Mouse (Mus musculus) liver, embryonic 16.5 days (tissue): Measurements from ENCODE around the gene Scpep1. TPM values are rescaled to one million over a fixed set of nuclear protein-coding genes. Genes with fewer than 3 reads are reported as not detected.
A peak's percentile ranks its signal among the peaks of the same experiment; 100 is the strongest.
"Not testable (repeated sequence)": the region's sequence is repeated elsewhere in the genome, so short reads cannot be mapped to it uniquely, and the experiment has no call there.

ENCODE experiments used
- ATAC-seq: fragments of 200-750 bp; cut with Nextera tagmentation; 2 replicates; pipeline ENCODE4 v1.8.0; 2017; ENCODE audit warnings: low read depth, mild to moderate bottlenecking, moderate number of reproducible peaks, moderate library complexity
- H3K27ac ChIP-seq: fragments of 300-500 bp; sonication (generic); 2 replicates; pipeline ENCODE4 v1.5.1; 2014; ENCODE audit warnings: mild to moderate bottlenecking, low read length
- H3K27me3 ChIP-seq: fragments of 300-500 bp; sonication (generic); 2 replicates; pipeline ENCODE4 v1.6.1; 2014; ENCODE audit warnings: low read depth, low read length, mixed read lengths; ENCODE audit not compliant: control insufficient read depth, insufficient read depth
- H3K36me3 ChIP-seq: fragments of 300-500 bp; sonication (generic); 2 replicates; pipeline ENCODE4 v1.6.1; 2014; ENCODE audit warnings: mild to moderate bottlenecking; ENCODE audit not compliant: control insufficient read depth, insufficient read depth
- H3K4me1 ChIP-seq: fragments of 300-500 bp; sonication (generic); 2 replicates; pipeline ENCODE4 v1.6.1; 2014; ENCODE audit warnings: low read depth, low read length, mixed read lengths; ENCODE audit not compliant: control insufficient read depth
- H3K4me2 ChIP-seq: fragments of 300-500 bp; sonication (generic); 2 replicates; pipeline ENCODE4 v1.6.1; 2014; ENCODE audit warnings: low read depth, low read length, mixed read lengths
- H3K4me3 ChIP-seq: fragments of 300-500 bp; sonication (generic); 2 replicates; pipeline ENCODE4 v1.5.1; 2014; ENCODE audit warnings: low read depth, mild to moderate bottlenecking, low read length
- H3K9ac ChIP-seq: fragments of 300-500 bp; sonication (generic); 2 replicates; pipeline ENCODE4 v1.6.1; 2014; ENCODE audit warnings: low read depth, low read length
- H3K9me3 ChIP-seq: fragments of 300-500 bp; sonication (generic); replicated peaks from 2 replicates; pipeline ENCODE4 v1.6.1; 2016; ENCODE audit warnings: low read length; ENCODE audit not compliant: control insufficient read depth
- WGBS: fragments of 180-500 bp; shearing (Covaris S2); extraction: QIAGEN DNeasy Blood & Tissue Kit; methylation state at CpG from one replicate; pipeline ENCODE4 v1.1.7; 2014; ENCODE audit not compliant: insufficient replicate concordance; 5-methylcytosine and 5-hydroxymethylcytosine counted together
- polyA plus RNA-seq: library from polyadenylated mRNA; unstranded; fragments of >200 nt; fragmentation: Nextera tagmentation; extraction: Ambion mirVana; gene quantifications from 2 replicates; pipeline ENCODE4 v1.2.1, GENCODE M21; 2015

Gene Scpep1
- polyA plus RNA-seq, 1 experiment from 2014 or later = 47.5 TPM

DNA sequence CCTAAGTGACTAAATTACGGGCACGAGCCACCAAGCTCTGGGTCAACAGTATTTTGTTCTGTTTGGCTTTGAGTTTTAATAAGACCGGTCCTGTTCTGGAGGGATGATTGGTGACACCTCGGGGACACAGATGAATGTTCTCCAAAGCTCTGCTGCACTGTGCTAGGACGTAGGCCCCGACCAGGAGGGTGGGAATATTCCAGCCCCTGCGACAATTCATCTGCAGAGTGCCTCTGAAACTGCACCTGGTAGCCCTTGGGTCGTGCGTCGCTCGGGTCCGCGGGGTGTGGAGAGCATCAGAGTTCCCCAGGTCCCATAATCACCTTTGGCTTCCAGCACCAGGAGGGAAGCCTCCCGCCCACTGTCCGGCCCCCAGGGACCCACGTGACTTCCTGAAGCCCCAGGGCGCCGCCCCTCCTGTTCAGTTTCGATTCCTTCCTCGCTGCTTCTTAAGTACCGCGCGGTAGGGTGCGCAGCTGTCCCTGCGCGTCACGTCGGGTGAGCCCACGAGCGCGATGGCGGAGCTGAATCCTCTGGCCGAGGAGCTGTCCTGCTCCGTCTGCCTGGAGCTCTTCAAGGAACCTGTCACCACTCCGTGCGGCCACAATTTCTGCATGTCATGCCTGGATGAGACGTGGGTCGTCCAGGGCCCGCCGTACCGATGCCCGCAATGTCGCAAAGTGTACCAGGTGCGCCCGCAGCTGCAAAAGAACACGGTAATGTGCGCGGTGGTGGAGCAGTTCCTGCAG, 43.9 kb upstream of the Scpep1 start, which contains the start of gene Trim25:
TSS of gene Trim25 (plus strand) at position 403 of the 749 bp plus-strand sequence.
- peak within 1 kb of the TSS; percentile 87 for H3K27ac ChIP-seq
- ATAC-seq = peak; percentile 94
- no peaks in the 10 kb centered on the region for H3K27me3 ChIP-seq
- no peaks in the 10 kb centered on the region for H3K36me3 ChIP-seq
- H3K9me3 ChIP-seq = no peaks in the 10 kb centered on the region
- peaks cover 33% of the 10 kb centered on the region for H3K4me1 ChIP-seq
- WGBS = under 1% methylated on average over 48 of the region's 48 CpGs
- peak within 1 kb of the TSS; percentile 92 for H3K4me2 ChIP-seq
- peak within 1 kb of the TSS; percentile 92 for H3K9ac ChIP-seq
- H3K4me3 ChIP-seq = peak within 1 kb of the TSS; percentile 88

DNA sequence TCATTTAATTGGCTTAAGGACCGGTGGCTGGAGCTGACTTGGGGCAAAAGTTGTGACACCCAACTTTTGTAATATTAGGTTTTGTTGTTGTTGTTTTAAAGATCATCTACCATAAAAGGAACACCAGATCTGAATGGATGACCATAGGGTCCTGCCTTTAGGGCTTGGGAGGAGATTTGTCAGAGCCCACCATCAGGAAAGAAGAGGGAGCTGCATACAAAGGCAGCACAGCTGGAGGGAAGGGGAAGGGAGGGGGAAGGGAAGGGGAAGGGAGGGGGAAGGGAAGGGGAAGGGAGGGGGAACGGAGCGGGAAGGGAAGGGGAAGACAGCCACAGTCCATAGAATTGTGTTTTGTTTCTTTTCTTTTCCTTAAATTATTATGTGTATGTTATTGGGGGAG, 43.1 kb upstream of the Scpep1 start:
- 22% methylated on average over 3 of the region's 3 CpGs for WGBS

DNA sequence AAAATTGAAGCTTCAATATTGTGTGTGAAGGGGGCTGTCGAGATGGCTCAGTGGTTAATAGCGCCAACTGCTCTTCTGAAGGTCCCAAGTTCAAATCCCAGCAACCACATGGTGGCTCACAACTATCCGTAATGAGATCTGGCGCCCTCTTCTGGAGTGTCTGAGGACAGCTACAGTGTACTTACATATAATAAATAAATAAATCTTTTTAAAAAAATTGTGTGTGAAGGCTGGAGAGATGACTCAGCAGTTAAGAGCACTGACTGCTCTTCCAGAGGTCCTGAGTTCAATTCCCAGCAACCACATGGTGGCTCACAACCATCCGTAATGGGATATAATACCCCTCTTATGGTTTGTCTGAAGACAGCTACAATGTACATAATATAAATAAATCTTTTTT, 42.1 kb upstream of the Scpep1 start:
- H3K4me3 ChIP-seq, ATAC-seq, H3K4me2 ChIP-seq, H3K9me3 ChIP-seq, H3K27ac ChIP-seq, H3K27me3 ChIP-seq, H3K36me3 ChIP-seq, H3K9ac ChIP-seq: not testable (repeated sequence)
- peaks cover 22% of the 10 kb centered on the region for H3K4me1 ChIP-seq
- 55% methylated on average over 5 of the region's 5 CpGs for WGBS

More for the DNA sequence above, 43.1 kb upstream of the Scpep1 start:
- no peaks in the 10 kb centered on the region for H3K27me3 ChIP-seq
- H3K27ac ChIP-seq = peak overlapping the region; percentile 77
- no peaks in the 10 kb centered on the region for H3K36me3 ChIP-seq
- ATAC-seq = no peak
- peak overlapping the region; percentile 88 for H3K4me3 ChIP-seq
- peak overlapping the region; percentile 92 for H3K4me2 ChIP-seq
- H3K9me3 ChIP-seq = no peaks in the 10 kb centered on the region
- H3K4me1 ChIP-seq = peaks cover 27% of the 10 kb centered on the region
- no peak overlapping the region for H3K9ac ChIP-seq

DNA sequence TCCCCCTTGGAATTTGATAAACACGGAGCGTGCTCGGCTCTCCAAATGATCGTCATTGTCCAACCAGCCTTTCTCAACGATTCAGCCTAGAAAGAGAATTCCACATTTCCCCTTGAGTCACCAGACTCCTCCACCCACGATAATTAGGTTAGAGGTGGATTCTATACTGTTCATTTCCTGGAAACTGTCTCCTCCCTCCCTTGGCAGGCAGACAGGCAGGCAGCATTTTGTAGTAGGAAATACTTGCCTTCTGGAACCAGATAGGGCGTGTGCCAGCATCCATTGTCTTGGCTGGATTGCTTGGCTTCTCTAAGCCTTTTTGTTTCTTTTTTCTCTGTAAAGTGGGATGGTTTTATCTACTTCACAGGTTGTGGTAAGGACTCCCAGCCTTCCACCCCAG, 41.2 kb upstream of the Scpep1 start:
- no peak for ATAC-seq
- H3K27ac ChIP-seq = no peak overlapping the region
- H3K36me3 ChIP-seq = no peaks in the 10 kb centered on the region
- 45% methylated on average over 7 of the region's 7 CpGs for WGBS
- H3K9ac ChIP-seq = no peak overlapping the region
- H3K27me3 ChIP-seq = no peaks in the 10 kb centered on the region
- no peaks in the 10 kb centered on the region for H3K9me3 ChIP-seq
- no peak overlapping the region for H3K4me3 ChIP-seq
- peaks cover 17% of the 10 kb centered on the region for H3K4me1 ChIP-seq
- no peak overlapping the region for H3K4me2 ChIP-seq

DNA sequence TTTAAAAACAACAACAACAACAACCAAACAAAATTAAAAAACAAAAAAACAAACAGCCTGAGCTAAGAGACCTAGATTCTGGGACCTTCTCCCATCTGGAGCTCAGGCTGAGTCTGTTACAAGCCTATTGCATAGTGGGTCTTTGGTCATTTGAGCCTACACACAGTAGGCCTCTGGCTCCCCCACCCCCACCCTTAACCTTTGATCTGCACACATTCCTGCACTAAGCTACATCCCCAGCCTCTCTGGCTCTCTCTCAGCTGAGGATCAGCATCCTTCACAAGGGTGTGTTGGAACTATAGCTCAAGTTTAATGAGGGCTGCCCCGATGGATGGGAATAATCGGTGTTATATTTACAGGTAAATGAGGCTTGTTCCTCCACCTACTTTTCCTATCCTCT, 40.4 kb upstream of the Scpep1 start:
- Histone ChIP-seq H3K4me3 (no peak overlapping the region), H3K27me3 (no peaks in the 10 kb centered on the region), H3K4me2 (no peak overlapping the region), H3K4me1 (peaks cover 11% of the 10 kb centered on the region), H3K9ac (no peak overlapping the region), H3K36me3 (no peaks in the 10 kb centered on the region), H3K27ac (no peak overlapping the region), H3K9me3 (no peaks in the 10 kb centered on the region)
- 82% methylated on average over 2 of the region's 2 CpGs for WGBS
- ATAC-seq = no peak

DNA sequence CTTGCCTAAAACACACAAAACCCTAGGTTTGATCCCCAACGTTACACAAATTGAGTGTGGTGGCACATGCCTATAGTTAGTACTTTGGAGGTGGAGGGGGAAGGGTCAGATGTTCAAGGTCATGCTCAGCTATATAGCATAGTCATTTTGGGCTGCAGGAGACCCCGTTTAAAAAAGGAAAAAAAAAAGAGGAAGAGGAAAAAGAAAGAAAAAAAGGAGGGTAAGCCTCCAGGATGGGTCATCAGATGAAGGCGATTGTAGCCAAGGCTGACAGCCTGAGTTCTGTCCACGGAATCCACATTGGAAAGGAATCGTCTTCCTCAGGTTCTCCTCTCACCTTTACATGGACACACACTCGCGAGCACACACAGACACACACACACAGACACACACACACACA, 39.2 kb upstream of the Scpep1 start:
- 56% methylated on average over 7 of the region's 7 CpGs for WGBS
- H3K4me3 ChIP-seq = no peak overlapping the region
- H3K9me3 ChIP-seq = no peaks in the 10 kb centered on the region
- H3K27ac ChIP-seq = no peak overlapping the region
- no peaks in the 10 kb centered on the region for H3K27me3 ChIP-seq
- no peak overlapping the region for H3K4me2 ChIP-seq
- H3K4me1 ChIP-seq = peaks cover 9% of the 10 kb centered on the region
- H3K36me3 ChIP-seq = no peaks in the 10 kb centered on the region
- no peak for ATAC-seq
- no peak overlapping the region for H3K9ac ChIP-seq

DNA sequence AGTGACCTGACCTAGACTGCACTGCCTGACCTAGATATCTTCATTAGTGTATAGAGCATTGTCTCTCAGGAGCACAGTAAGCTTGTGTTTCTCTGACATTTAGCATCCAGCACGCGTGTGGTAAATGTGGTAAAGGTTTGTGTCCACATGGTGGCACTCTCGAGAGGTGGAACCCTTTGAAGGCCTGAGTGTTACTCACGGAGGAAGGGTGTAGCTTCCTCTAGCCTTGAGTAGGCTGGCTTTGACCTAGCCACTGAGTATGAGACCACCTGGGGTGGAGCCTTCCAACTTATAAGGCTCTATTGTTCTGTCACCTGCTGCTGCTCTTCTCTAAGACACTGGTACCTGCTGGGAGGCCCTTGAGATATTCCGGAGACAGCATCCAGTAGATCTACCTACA, 38.4 kb upstream of the Scpep1 start:
- peak; percentile 35; the same call in 1 of the 2 replicates for ATAC-seq
- 14% methylated on average over 5 of the region's 5 CpGs for WGBS
- H3K4me3 ChIP-seq = no peak overlapping the region
- H3K4me2 ChIP-seq = no peak overlapping the region
- H3K27me3 ChIP-seq = no peaks in the 10 kb centered on the region
- no peaks in the 10 kb centered on the region for H3K9me3 ChIP-seq
- peaks cover 5% of the 10 kb centered on the region for H3K4me1 ChIP-seq
- H3K27ac ChIP-seq = no peak overlapping the region
- H3K36me3 ChIP-seq = no peaks in the 10 kb centered on the region
- H3K9ac ChIP-seq = no peak overlapping the region

DNA sequence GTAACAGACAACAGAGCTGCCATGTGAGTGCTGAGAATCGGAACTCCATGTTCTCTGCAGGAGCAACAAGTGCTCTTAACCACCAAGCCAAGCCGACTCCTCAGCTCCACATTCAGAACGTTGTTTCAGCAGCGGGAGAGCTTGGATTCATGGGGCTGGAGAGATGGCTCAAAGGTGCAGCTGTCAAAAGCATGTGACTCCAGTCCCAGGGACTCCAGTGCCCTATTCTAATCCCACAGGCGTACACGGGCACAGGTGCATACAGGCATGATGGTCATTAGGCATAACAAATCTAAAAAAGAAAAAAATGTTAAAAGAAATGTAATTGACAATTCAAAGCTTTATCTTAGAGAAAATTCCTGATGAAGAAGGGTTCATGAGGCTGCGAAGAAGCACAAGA, 37.9 kb upstream of the Scpep1 start:
- no peak overlapping the region for H3K9ac ChIP-seq
- H3K9me3 ChIP-seq = no peaks in the 10 kb centered on the region
- H3K4me1 ChIP-seq = peaks cover 2% of the 10 kb centered on the region
- H3K27me3 ChIP-seq = no peaks in the 10 kb centered on the region
- 47% methylated on average over 7 of the region's 7 CpGs for WGBS
- H3K36me3 ChIP-seq = no peaks in the 10 kb centered on the region
- no peak for ATAC-seq
- no peak overlapping the region for H3K4me2 ChIP-seq
- no peak overlapping the region for H3K4me3 ChIP-seq
- H3K27ac ChIP-seq = no peak overlapping the region

DNA sequence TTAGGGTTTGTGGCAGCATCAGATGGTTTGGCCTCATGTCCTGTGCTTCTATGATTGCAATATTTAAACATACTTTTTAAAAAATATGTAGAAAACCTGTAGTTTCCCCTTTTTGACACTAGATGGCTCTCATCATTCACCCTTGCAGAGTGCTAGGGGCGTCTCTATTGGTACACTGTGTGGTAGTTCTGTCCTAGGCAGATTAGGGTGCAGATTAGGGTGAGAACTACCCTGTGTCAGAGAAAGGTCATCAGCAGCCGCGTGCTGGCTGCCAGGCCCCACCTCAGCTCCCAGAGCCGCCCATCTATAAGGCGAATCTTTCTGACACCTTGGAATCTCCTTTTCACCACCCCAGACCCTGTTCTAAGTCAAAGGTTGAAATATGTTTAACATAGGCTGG, 34.3 kb upstream of the Scpep1 start:
- ATAC-seq = peak; percentile 87
- no peak overlapping the region for H3K4me3 ChIP-seq
- H3K9me3 ChIP-seq = no peaks in the 10 kb centered on the region
- H3K36me3 ChIP-seq = no peaks in the 10 kb centered on the region
- 29% methylated on average over 5 of the region's 5 CpGs for WGBS
- no peaks in the 10 kb centered on the region; the same call in 1 of the 2 replicates for H3K4me1 ChIP-seq
- H3K27me3 ChIP-seq = no peaks in the 10 kb centered on the region
- no peak overlapping the region for H3K27ac ChIP-seq
- no peak overlapping the region for H3K4me2 ChIP-seq
- H3K9ac ChIP-seq = no peak overlapping the region
